Mouse (Mus musculus) gastrocnemius, postnatal 4 days (tissue): ENCODE data around the gene Ccl24. TPM values are rescaled to one million over a fixed set of nuclear protein-coding genes. Genes with fewer than 3 reads are reported as not detected.
"Not testable (repeated sequence)": the region's sequence is repeated elsewhere in the genome, so short reads cannot be mapped to it uniquely, and the experiment has no call there.

Experiments used
- DNase-seq, 2 experiments: peaks; one replicate each; pipeline ENCODE4 v3.0.0; 2021 to 2022; ENCODE audit warnings: low spot score in 2 of 2, mixed read lengths in 2 of 2
- long read RNA-seq, 2 experiments: library from polyadenylated mRNA; stranded (forward); transcript quantifications; one replicate each; pipeline ENCODE4 v2.0.0; 2021
- total RNA-seq, 2 experiments: library from RNA; stranded (reverse); gene quantifications; 2 replicates each; pipeline ENCODE4 v1.2.3; 2021

Ccl24 gene
- 1 to 10 TPM; 3.8 to 5.2 TPM for total RNA-seq
- long read RNA-seq, experiment 1, partial matches to known transcripts: 0 of 6 reads
- long read RNA-seq, experiment 1, other reads (novel, unspliced or antisense): 2 of 6 reads
- long read RNA-seq, experiment 2, partial matches to known transcripts: 0 of 6 reads
- long read RNA-seq, experiment 2, other reads (novel, unspliced or antisense): 2 of 6 reads

DNA sequence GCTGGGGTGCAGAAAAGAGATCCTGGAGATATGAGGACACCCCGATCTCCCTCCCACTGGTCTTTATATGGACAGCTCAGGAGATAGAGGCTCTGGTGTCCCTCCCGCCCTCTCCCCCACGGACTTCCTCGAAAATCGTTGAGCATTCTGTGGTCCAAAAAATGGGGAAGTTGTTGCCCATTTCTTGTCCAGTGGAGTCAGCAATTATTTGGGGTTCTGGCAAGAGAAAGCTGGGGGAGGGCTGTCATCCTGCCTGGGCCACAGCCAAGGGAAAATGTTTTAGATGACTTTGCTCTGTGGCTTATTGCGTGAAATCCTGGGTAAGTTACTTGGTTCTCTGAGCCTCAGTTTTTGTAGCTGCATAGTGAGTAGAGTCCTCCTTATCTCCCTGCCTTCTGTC, at the start of gene Ccl24:
Gene Ccl24 (minus strand): TSS at position 44 of the 400 bp plus-strand sequence.
- DNase-seq: no peak

DNA sequence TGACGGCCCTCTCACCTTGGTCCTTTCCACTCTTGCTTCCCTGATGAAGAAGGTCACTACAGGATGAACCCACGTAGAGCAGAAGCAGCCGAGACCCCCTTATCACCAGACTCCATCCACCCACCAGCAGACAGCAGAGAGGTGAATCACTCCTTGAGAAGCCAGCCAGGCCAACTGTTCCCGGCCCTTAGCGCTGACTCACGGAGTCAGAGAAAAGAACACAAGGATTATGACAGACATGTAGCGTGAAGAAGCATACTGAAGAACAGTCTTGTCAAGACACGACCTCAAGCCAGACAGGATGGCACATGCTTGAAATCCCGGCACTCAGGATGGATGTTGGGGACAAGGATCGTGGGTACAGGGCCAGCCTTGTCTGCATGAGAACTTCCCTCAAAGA, 48.9 kb upstream of the Ccl24 start:
- no peak for DNase-seq

DNA sequence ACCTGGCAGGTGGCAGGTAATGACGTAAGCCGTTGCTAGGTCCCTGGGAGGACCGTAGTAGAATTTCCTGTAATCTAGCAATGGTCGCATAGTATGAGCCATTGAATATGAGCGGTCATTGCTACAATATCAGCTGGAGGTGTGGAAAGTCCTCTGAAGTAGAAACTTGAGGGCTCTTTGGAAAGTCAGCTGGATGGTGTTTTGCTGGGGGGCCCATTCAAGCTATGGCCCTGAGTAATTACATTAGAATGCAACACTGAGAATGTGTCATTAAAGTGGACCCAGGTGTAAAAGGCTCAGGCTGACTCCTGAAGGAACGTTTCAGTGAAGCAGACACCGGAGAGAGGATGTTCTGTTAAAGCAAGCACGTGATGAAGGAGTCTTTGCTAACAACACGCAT, 47.7 kb upstream of the Ccl24 start:
- DNase-seq: no peak

DNA sequence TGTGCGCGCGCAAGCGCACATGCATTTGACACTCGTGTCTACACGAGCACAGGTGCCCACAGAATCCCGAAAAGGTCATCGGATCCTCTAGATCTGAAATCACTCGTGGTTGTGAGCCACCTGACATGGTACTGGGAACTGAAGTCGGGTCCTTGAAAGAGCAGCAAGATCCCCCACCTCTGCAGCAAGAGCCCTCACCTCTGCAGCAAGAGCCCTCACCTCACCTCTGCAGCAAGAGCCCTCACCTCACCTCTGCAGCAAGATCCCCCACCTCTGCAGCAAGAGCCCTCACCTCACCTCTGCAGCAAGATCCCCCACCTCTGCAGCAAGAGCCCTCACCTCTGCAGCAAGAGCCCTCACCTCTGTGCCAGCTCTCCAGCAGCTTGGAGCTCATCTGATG, 46.9 kb upstream of the Ccl24 start:
- DNase-seq: not testable (repeated sequence)

DNA sequence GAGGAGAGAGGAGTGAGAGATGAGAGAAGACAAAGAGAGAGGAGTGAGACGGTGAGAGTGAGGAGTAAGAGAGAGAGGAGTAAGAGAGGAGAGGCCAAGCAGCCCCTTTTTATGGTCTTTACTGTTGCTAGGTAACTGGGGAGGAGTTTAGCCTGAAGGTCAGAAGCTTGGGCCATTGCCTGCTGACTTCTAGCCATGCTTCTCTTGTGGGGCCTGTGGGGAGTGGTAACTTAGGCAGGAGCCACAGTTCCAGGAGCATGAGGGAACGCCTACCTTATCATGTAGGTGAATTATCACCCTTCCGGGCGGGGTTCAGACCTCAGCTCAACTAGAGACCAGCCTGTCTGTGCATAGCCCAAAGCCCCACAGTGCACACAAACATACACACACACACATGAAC, 36.9 kb upstream of the Ccl24 start:
- no peak for DNase-seq

DNA sequence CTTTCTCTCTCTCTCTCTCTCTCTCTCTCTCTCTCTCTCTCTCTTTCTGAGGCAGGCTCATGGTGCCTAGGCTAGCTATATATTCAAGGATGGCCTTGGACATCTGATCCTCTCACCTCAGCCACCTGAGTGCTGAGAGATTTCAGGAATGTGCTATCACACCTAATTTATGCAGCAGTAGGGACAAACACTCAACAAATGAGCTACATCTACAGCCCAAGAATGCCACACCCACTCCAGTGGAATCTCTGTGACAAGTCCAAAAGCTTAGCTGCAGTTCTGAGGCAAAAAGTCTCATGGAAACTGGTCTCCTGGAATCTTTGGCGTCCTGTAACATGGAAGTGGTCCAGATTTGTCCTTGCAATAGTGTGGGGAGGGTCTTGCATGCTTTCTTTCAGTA, 34.7 kb upstream of the Ccl24 start:
- DNase-seq: no peak

DNA sequence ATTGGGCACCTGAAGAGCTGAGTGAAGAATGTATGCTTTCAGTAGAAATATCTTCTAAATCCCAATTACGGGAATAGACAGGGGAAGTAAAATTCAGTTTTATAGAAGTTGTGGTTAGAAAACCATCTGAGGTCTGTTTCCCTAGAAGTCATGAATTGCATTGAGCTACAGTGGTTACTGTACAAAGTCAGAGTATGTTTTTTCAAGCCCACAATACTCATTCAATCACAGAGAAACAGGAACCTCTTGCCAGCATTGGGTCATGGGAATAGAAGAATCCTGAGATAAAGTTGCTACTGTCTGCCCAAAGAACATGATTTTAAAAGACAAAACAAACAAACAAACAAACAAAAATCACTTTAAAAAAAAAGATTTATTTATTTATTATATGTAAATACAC, 33.9 kb upstream of the Ccl24 start:
- not testable (repeated sequence) for DNase-seq

DNA sequence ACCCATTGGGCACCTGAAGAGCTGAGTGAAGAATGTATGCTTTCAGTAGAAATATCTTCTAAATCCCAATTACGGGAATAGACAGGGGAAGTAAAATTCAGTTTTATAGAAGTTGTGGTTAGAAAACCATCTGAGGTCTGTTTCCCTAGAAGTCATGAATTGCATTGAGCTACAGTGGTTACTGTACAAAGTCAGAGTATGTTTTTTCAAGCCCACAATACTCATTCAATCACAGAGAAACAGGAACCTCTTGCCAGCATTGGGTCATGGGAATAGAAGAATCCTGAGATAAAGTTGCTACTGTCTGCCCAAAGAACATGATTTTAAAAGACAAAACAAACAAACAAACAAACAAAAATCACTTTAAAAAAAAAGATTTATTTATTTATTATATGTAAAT, 31.8 kb upstream of the Ccl24 start:
- DNase-seq: not testable (repeated sequence)

DNA sequence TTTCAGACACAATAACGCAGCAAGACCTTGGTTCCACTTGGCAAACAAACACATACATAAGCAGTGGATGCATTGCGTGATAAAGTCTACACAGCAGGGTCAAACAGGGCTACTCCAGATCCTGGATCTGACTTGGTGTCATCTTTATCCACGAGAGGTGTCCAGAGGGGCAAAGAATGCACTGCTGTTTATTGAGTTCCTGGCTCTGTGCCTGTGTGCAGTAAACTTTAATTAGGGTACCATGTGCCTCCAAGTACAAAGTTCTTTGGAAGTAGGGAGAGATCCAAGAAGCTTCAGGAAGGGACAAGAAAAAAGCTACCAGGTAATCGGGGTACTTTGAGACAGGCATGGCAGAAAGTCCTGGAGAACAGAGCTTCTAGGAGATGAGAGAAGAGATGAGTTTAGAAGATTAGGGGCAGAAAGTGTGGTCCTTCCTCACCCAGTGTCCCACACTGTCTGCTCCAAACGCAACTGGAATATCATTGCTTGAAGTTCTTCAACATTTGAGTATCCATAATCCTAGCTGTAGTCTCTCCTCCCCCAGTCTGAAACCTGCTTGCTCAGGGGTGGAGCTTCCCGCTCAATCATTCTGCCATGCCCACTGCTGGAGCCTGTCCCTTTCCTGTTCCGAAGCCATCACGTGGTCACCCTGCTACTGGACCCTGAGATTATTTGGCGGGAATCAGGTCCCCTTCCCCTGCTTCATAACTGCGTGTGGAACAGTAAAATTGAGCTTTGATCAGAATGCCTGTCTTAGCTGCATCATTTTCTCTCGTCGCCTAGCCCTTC, 17.3 kb upstream of the Ccl24 start:
- DNase-seq: no peak

DNA sequence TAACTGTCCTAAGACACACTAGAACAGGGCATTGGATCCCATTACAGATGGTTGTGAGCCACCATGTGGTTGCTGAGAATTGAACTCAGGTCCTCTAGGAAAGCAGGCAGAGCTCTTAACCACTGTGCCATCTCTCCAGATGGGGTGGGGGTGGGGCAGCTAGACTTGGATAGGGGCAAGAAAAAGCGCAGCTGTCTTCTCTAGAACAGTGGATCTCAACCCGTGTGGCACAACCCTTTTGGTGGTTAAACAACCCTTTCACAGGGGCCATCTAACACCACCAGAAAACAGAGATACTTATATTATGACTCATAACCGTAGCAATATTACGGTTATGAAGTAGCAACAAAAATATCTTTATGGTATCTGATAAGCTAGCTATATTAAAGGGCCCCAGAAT, 14.9 kb upstream of the Ccl24 start:
- DNase-seq: no peak

DNA sequence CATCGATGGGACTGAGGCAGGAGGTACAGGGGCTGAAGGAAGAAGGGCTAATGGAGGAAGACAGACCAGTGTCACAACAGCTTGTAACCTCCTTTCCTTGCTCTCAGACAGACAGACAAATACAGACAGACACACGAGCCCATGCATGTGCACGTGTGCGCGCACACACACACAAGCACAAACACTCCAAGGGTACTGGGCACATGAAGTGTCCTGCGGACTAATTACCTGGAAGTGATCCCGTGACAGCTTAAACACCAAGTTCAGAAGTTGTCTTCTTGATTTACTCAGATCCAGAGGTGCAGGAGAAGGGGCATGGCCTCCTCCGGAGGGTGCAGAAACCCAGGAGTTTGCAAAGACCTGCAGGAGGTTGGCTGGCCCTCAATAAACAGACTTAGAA, 12.8 kb upstream of the Ccl24 start:
- DNase-seq: no peak

DNA sequence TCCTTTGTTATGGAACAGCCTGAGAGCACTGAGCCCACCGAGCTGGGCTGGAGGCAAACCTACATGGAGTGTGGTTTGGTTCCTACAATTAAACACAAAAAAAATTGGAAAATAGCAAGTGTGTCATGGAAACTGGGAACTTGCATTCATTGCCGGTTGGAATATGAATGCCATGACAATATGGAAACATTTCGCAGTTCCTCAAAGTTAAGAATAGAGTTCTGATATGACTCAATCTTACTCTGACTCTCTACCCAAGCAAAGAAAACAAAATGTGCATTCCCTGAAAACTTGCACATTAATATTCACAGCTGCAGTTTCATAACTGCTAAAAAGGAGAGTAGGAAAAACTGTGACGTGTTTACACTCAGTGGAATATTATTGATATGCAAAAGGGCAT, 9.5 kb upstream of the Ccl24 start:
- no peak for DNase-seq

DNA sequence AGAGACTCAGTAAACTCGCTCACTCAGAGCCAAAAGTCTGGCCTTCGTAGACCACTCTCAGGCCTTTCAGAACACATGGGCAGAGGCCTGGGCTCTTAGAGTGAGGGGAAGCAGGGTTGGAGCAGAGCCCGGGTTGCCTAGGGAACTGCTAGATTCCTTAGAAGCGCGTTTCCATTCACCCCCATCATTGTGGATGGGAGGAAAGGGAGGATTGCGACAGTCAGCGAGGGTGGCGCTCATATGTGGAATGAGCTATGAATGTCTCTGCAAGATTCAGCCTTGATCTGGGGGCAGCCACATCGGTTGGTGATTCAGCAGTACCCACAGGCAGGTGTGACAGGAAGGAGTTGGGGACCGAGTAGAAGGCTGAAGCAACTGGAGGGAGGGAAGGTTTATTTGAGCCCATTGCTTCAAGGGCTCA, 6.5 kb upstream of the Ccl24 start:
- DNase-seq: no peak

DNA sequence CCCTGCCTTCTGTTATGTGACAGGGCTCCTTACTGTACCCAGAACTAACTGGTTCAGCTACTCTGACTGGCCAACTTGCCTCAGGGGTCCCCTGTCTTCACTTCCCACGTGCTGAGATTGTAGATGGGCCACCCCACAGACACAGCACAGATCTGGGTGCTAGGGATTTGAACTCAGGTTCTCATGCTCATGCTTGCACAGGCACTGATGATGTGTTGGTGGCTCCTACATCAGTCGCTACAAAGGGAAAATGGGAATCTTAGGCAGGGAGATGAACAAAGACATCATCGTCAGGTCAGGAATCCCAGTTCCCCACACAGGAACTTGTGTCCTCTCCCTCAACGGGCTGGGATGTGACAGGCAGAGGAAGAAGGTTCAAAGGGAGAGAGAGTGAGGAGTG, 3.2 kb upstream of the Ccl24 start:
- no peak for DNase-seq

DNA sequence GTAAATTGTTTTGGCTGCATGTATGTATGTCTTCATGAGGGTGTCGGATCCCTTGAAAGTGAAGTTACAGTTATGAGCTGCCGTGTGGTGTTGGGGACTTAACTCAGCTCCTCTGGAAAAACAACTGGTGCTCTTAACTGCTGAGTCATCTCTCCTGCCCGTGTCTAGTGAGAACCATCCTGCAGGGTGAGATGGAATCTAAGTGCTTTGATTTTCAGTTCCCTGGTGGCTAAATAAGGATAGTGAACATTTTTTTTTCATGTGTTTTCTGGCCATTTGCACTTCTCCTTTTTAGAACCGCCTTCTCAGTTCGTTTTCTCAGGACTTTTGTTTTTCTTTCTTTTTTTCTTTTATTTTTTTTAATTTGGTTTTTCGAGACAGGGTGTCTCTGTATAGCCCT, 4.2 kb downstream of the Ccl24 start:
- no peak for DNase-seq

DNA sequence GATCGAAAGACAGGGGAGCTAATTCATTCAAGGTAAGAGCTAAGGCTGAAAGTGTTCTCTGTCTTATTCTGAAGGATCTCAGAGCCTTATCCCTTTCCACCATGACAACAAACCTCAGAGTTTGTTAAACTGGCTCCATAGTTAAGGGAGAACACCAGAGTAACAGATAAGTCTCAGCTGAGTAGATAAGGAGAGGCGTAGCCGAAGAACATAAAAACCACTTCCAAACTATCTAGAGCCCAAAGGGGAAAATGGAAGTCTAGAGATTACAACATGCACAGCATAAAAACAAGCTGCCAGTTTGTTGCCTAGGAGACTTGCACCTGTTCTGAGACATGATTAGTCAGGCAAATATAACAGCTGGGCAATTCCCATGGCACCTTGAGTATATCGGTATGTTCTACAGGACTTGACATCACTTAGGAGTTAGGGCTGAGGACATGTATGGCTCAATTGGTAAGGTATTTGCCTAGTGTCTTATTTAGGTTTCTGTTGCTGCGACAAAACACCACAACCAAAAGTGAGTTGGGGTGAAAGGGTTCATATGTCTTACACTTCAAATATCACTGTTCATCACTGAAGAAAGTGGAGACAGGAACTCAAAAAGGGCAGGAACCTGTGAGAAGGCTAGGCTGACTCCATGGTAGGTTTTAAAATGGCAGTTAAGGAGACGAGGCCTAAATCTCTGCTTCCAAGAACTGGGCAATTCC, 5.1 kb downstream of the Ccl24 start:
- DNase-seq: no peak

DNA sequence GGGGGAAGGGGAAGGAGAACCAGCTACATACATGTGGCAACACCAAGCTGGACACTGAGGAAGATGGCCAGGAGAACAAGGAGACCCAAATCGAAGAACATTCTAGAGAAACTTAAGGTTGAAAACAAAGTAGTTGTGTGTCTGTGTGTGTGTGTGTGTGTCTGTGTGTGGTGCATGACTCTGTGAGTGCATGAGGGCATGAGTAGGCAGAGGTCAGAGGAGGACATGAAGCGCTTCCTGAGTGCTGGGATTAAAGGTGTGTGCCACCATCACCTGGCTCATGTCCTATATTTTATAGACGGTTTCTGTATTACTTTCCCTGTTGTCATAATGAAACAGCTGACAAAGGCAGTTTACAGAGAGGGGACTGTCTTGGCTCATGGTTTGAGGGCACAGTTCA, 9.4 kb downstream of the Ccl24 start, which contains the start of gene Ccl26:
Gene Ccl26 (minus strand): TSS at position 101 of the 400 bp plus-strand sequence.
- no peak for DNase-seq

DNA sequence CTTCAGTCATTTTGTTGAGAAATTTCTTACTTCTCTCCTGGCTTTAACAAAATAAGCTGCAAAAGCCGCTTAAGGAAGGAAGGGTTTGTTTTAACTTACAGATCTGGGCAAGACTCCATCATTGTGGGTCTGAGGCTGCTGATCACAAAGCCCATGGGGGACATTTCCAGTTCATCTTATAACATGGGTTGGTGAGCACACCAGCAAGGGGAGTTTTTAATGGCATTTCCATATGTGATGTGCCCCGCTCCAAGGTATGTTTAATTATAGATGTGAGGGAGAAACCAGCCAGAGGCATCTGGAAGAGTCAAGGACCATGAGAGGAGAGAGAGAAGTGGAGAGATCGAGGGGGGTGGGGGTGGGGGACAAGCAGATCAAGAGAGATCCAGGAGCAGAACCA, 15.2 kb downstream of the Ccl24 start:
- DNase-seq: no peak

DNA sequence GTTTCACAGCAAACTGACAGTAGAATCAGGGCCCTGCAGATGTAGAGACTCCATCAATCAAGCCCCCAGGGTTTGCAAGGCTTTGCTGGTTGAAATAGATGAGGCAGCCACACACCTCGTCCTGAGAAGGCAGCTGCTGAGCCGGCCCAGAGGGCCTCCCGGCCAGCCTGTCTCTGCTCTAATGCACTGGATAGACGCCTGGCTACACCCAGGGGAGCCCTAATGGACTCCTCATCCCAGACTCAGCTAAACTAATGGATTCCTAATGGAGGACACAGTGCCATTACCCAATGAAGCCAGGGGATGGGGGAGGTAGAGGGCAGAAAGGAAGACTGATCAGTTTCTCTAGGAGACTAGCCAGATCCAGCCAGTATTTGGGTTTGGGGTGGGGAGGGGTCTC, 15.8 kb downstream of the Ccl24 start:
- DNase-seq: peak; percentile 44 to 74

DNA sequence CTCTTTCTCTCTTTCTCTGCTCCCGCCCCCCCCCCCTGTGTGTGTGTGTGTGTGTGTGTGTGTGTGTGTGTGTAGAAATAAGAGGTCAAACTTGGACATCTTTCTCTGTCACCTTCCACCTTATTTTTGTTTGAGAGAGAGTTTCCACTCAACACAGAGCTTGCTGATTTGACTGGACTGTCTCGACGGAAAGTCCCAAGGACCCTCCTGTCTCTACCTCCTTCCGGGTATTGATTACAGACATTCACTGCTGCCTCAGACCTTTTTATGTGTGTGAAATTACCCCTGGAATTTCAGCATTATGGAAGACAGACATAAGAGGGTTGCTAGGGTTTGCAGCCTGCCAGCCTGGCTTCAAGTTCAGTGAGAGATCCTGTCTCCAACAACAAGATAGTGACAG, 16.6 kb downstream of the Ccl24 start:
- no peak for DNase-seq

DNA sequence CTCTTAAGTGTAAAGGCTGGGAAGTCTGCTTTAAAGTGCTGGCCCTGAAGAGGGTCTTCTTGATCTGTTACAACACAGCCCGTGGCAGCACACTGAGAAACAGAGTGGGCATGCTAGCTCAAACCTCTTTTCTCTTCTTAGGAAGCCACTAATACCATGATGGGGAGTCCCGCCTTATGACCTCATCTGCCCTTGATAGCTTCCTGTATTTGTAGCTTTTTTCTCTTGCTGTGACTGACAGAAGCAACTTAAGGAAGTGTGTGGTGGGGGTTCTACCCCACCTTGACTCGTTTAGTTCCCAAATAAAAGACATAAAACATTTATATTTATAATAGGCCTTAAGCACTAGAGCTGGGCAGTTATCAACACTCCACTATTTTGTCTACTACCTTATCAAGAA, 21.3 kb downstream of the Ccl24 start:
- no peak for DNase-seq

DNA sequence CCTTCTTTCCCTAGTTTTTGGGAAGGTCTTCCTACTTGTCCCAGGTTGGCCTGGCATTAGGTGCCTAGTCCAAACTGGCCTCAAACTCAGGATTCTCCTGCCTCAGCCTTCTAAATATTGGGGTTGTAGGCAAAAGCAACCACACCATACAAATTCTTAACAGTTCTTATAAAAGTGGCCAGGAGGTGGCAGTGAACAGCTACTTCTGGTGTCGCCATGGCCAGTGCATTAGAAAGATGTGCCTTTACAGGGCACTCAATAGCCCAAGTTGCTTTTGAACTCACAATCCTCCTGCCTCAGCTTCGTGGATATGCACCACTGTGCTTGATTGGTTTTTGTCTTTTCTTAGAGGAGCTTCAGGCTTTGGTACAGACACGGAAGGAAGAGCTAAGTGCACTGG, 21.9 kb downstream of the Ccl24 start:
- no peak for DNase-seq
